Mouse (Mus musculus): ENCODE measurements around the gene Cldn19. TPM values are rescaled to one million over a fixed set of nuclear protein-coding genes. Genes with fewer than 3 reads are reported as not detected.

Gene Cldn19
- polyA plus RNA-seq, 1 experiment from 2014 or later, result 0.22 TPM

GRCm38 (mm10) chr4:119292771-119293573 is 37.8 kb downstream of the Cldn19 start:
- H3K36me3 ChIP-seq, result peaks cover 9% of the 10 kb centered on the region; the same call in 1 of the 2 replicates
- ATAC-seq (ENCODE audit: low FRiP score, low read depth), result no peak
- no peaks in the 10 kb centered on the region for H3K9me3 ChIP-seq
- WGBS, result 2% methylated on average over 24 of the region's 24 CpGs
- H3K27ac ChIP-seq, result no peak overlapping the region
- H3K27me3 ChIP-seq (replicated peaks), result no peaks in the 10 kb centered on the region
- peaks cover 26% of the 10 kb centered on the region for H3K4me1 ChIP-seq
- H3K4me3 ChIP-seq, result peak overlapping the region; percentile 100
- H3K9ac ChIP-seq, result peak overlapping the region; percentile 95
- peak overlapping the region; percentile 66 for H3K4me2 ChIP-seq (replicated peaks)

- Histone ChIP-seq H3K4me3 (peak overlapping the region; percentile 100), H3K4me1 (peaks cover 26% of the 10 kb centered on the region), H3K36me3 (peaks cover 9% of the 10 kb centered on the region; the same call in 1 of the 2 replicates), H3K27ac (peak overlapping the region; percentile 84), H3K4me2 (replicated peaks) (peak overlapping the region; percentile 66), H3K9me3 (no peaks in the 10 kb centered on the region), H3K27me3 (replicated peaks) (no peaks in the 10 kb centered on the region), H3K9ac (peak overlapping the region; percentile 95)
- ATAC-seq (ENCODE audit: low FRiP score, low read depth), result peak; percentile 62
- WGBS, result under 1% methylated on average over 63 of the region's 80 CpGs
Measured at GRCm38 (mm10) chr4:119293574-119294258, 38.5 kb downstream of the Cldn19 start.

GRCm38 (mm10) chr4:119294415-119295133 is 39.4 kb downstream of the Cldn19 start, which contains the start of gene Ybx1:
TSS of gene Ybx1 (minus strand) at chr4:119294604.
- H3K27me3 ChIP-seq (replicated peaks), result no peaks in the 10 kb centered on the region
- peak within 1 kb of the TSS; percentile 95 for H3K9ac ChIP-seq
- H3K36me3 ChIP-seq, result peaks cover 5% of the 10 kb centered on the region; the same call in 1 of the 2 replicates
- peak within 1 kb of the TSS; percentile 66 for H3K4me2 ChIP-seq (replicated peaks)
- H3K4me1 ChIP-seq, result peaks cover 26% of the 10 kb centered on the region
- H3K4me3 ChIP-seq, result peak within 1 kb of the TSS; percentile 100
- no peaks in the 10 kb centered on the region for H3K9me3 ChIP-seq
- peak; percentile 99 for ATAC-seq (ENCODE audit: low FRiP score, low read depth)
- WGBS, result under 1% methylated on average over 61 of the region's 61 CpGs
- peak within 1 kb of the TSS; percentile 84 for H3K27ac ChIP-seq

DNA sequence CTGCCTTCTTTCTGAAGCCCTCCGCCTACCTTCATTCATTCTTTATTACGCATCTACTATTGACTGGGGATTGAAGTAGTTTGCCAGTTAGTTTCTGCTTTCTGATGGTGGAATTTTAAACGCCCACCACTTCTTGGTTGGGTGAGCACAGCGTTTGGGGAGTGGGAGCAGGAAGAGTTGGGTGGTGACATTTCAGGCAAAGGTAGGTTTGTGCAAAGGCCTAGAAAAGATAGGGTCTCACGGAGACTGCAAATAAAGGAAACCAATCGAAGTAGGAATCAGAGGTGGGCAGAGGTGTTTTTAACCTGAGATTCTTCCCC is 39.9 kb downstream of the Cldn19 start:
- Histone ChIP-seq H3K36me3 (peaks cover 5% of the 10 kb centered on the region; the same call in 1 of the 2 replicates), H3K9me3 (no peaks in the 10 kb centered on the region), H3K4me2 (replicated peaks) (peak overlapping the region; percentile 66), H3K9ac (peak overlapping the region; percentile 95), H3K27ac (peak overlapping the region; percentile 7; the same call in 1 of the 2 replicates), H3K27me3 (replicated peaks) (no peaks in the 10 kb centered on the region), H3K4me1 (peaks cover 26% of the 10 kb centered on the region), H3K4me3 (peak overlapping the region; percentile 100)
- WGBS, result 5% methylated on average over 6 of the region's 6 CpGs
- no peak for ATAC-seq (ENCODE audit: low FRiP score, low read depth)

DNA sequence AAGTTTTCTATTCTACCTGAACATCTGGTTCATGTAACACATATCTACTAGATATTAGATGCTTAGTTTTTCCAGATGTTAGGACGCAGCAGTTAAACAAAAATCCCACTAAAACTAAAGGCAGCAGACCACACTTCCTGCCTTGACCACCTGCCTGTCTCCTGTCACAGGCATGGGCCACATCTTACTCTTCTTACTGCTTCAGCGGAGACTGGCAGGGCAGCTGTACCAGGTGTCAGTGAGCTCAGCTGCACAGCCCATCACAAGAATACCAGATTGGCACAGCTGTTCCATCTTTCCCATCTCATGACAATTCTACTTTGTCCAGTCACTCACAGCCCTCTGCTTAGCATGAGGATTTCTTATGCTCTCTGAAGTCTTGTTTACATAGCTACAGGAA is 42.1 kb downstream of the Cldn19 start:
- Histone ChIP-seq H3K4me2 (replicated peaks) (no peak overlapping the region), H3K9ac (no peak overlapping the region), H3K4me3 (no peak overlapping the region), H3K36me3 (no peaks in the 10 kb centered on the region), H3K27ac (no peak overlapping the region), H3K9me3 (no peaks in the 10 kb centered on the region), H3K27me3 (replicated peaks) (no peaks in the 10 kb centered on the region), H3K4me1 (peaks cover 13% of the 10 kb centered on the region)
- 79% methylated on average over 2 of the region's 2 CpGs for WGBS
- no peak for ATAC-seq (ENCODE audit: low FRiP score, low read depth)

DNA sequence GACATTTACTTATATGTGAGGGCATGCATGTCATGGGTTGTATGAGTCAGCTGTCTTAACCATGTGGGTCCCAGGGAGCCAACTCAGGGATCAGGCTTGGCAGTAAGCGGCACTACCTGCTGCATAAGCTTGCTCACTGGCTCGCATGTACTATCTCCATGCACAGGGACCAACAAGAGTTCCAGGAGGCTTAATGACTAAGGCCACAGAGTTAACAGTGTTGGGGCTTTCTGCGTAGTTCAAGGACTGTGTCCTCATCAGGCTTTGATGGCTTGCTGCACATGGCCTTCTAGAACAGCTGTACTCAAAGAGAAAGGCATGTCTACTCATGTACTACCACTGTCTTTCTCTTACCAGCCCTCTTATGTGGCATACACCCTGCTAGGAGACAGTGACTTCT is 45.5 kb downstream of the Cldn19 start:
- H3K27ac ChIP-seq, result no peak overlapping the region
- no peaks in the 10 kb centered on the region for H3K36me3 ChIP-seq
- WGBS, result 93% methylated on average over 3 of the region's 3 CpGs
- H3K9ac ChIP-seq, result no peak overlapping the region
- H3K4me2 ChIP-seq (replicated peaks), result no peak overlapping the region
- no peak overlapping the region for H3K4me3 ChIP-seq
- no peak for ATAC-seq (ENCODE audit: low FRiP score, low read depth)
- no peaks in the 10 kb centered on the region for H3K9me3 ChIP-seq
- H3K27me3 ChIP-seq (replicated peaks), result no peaks in the 10 kb centered on the region
- 0 out of 2 replicates have a peak, but pooled peaks cover under 1% of the 10 kb centered on the region for H3K4me1 ChIP-seq

DNA sequence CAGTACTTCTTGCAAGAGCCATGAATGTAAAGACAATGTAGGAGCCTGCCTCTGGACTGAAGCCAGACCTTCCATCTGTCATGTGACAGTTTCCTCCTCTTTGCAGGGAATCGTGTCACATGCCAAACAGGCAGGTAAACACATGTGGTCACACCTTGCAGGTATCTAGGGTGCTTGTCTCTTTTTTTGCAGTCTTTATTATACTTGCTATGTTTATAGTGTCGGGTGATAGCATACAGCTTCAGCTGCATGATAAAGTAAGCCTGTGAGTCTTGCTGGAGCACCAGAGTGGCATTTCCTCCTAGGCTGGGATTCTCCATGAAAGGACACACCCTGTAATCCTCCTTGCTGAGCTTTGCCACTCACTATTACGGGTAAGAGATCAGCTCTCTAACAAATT is 46.6 kb downstream of the Cldn19 start:
- Histone ChIP-seq H3K4me2 (replicated peaks) (no peak overlapping the region), H3K27me3 (replicated peaks) (no peaks in the 10 kb centered on the region), H3K9me3 (no peaks in the 10 kb centered on the region), H3K4me3 (no peak overlapping the region), H3K9ac (no peak overlapping the region), H3K27ac (no peak overlapping the region), H3K4me1 (no peaks in the 10 kb centered on the region), H3K36me3 (peaks cover 1% of the 10 kb centered on the region; the same call in 1 of the 2 replicates)
- WGBS, result 82% methylated on average over 3 of the region's 3 CpGs
- ATAC-seq (ENCODE audit: low FRiP score, low read depth), result no peak

GRCm38 (mm10) chr4:119303291-119303690 is 48.1 kb downstream of the Cldn19 start:
- Histone ChIP-seq H3K4me1 (no peaks in the 10 kb centered on the region), H3K9ac (no peak overlapping the region), H3K27me3 (replicated peaks) (no peaks in the 10 kb centered on the region), H3K9me3 (no peaks in the 10 kb centered on the region), H3K27ac (no peak overlapping the region), H3K36me3 (peaks cover 14% of the 10 kb centered on the region), H3K4me3 (no peak overlapping the region), H3K4me2 (replicated peaks) (no peak overlapping the region)
- WGBS, result 92% methylated on average over 8 of the region's 8 CpGs
- ATAC-seq (ENCODE audit: low FRiP score, low read depth), result no peak

DNA sequence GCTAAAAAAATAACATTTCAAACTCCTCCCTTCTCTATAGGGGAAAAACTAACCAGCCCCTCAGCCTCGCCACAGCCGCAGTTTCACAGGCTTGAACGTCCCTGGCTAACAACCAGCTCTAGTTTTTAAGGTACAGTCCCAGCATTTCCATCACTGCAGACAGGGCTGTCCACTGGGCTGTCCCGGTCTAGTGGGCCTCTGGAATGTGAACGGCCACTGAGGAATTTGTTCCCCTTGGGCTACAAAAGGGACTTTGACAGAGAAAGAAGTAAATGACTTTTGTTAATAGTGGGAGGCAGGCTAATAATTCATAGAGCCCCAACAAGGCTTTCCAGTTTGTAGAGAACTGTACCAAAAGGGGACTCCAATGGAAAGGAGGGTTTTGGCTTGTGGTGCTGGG is 50.2 kb downstream of the Cldn19 start:
- Histone ChIP-seq H3K4me2 (replicated peaks) (no peak overlapping the region), H3K36me3 (peaks cover 29% of the 10 kb centered on the region), H3K9me3 (no peaks in the 10 kb centered on the region), H3K4me1 (no peaks in the 10 kb centered on the region), H3K4me3 (no peak overlapping the region), H3K9ac (no peak overlapping the region), H3K27ac (no peak overlapping the region), H3K27me3 (replicated peaks) (no peaks in the 10 kb centered on the region)
- ATAC-seq (ENCODE audit: low FRiP score, low read depth), result no peak
- 51% methylated on average over 5 of the region's 5 CpGs for WGBS

Other genes starting within 250 kb of the Cldn19 start
- 122 and 128 TPM in 2 replicates for gene Slc2a1, start 146.7 kb upstream of the Cldn19 start, polyA plus RNA-seq (2016; fragmentation: Nextera tagmentation; extraction: Ambion mirVana)
- 7.2 and 9.3 TPM in 2 replicates for gene Zfp691, start 81.2 kb upstream of the Cldn19 start, polyA plus RNA-seq (2016; fragmentation: Nextera tagmentation; extraction: Ambion mirVana)
- gene Ermap, start 65.4 kb upstream of the Cldn19 start, polyA plus RNA-seq (2016; fragmentation: Nextera tagmentation; extraction: Ambion mirVana), result 4.2 and 5.7 TPM in 2 replicates
- gene Svbp, start 60.1 kb upstream of the Cldn19 start, polyA plus RNA-seq (2016; fragmentation: Nextera tagmentation; extraction: Ambion mirVana), result 185 and 200 TPM in 2 replicates
- 0.26 and 0.28 TPM in 2 replicates for gene Tmem269, start 37.2 kb upstream of the Cldn19 start, polyA plus RNA-seq (2016; fragmentation: Nextera tagmentation; extraction: Ambion mirVana)
- 39.8 and 40.9 TPM in 2 replicates for gene AU022252, start 22.7 kb upstream of the Cldn19 start, polyA plus RNA-seq (2016; fragmentation: Nextera tagmentation; extraction: Ambion mirVana)
- 14.8 and 15.0 TPM in 2 replicates for gene P3h1, start 22.5 kb upstream of the Cldn19 start, polyA plus RNA-seq (2016; fragmentation: Nextera tagmentation; extraction: Ambion mirVana)
- gene Ybx1, start 39.2 kb downstream of the Cldn19 start, polyA plus RNA-seq (2016; fragmentation: Nextera tagmentation; extraction: Ambion mirVana), result 1,187 and 1,308 TPM in 2 replicates
- 83.8 and 96.8 TPM in 2 replicates for gene Ppih, start 65.1 kb downstream of the Cldn19 start, polyA plus RNA-seq (2016; fragmentation: Nextera tagmentation; extraction: Ambion mirVana)
- gene Ccdc30, start 160.1 kb downstream of the Cldn19 start, polyA plus RNA-seq (2016; fragmentation: Nextera tagmentation; extraction: Ambion mirVana), result 14.9 and 15.1 TPM in 2 replicates
- gene Ppcs, start 167.0 kb downstream of the Cldn19 start, polyA plus RNA-seq (2016; fragmentation: Nextera tagmentation; extraction: Ambion mirVana), result 20.9 and 22.7 TPM in 2 replicates
- 0.13 and 0.55 TPM in 2 replicates for gene Zmynd12, start 167.4 kb downstream of the Cldn19 start, polyA plus RNA-seq (2016; fragmentation: Nextera tagmentation; extraction: Ambion mirVana)
- gene Rimkla, start 237.2 kb downstream of the Cldn19 start, polyA plus RNA-seq (2016; fragmentation: Nextera tagmentation; extraction: Ambion mirVana), result 14.6 and 18.4 TPM in 2 replicates

Measured in neural tube, embryonic 12.5 days (tissue).